Mouse (Mus musculus): ENCODE measurements around the gene Gucd1. TPM values are rescaled to one million over a fixed set of nuclear protein-coding genes. Genes with fewer than 3 reads are reported as not detected.

Gucd1 gene
- polyA plus RNA-seq, 1 experiment from 2014 or later = 25.0 TPM

DNA sequence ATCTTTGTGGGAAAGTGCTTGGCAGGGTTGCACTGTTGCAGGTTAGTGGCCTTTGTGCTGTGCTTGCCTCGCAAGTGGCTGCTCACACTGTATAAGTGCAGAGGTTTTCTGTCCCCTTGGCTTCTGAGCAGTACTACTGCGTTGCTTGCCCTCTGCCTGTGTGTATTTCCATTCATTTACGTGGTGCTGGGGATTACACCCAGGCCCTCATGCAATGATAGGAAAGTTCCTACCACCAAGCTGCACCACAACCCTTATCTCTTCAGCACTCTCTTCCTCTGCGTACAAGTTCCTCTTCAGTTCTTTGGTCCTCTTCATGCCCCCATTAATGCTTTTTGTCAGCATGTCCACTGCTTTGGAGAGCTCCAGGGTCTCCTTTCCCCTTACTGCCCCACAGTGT lies 215.8 kb downstream of the Gucd1 start:
- H3K27ac ChIP-seq = no peak overlapping the region
- no peaks in the 10 kb centered on the region for H3K9me3 ChIP-seq
- 94% methylated on average over 4 of the region's 4 CpGs for WGBS
- H3K36me3 ChIP-seq = peaks cover 43% of the 10 kb centered on the region
- H3K9ac ChIP-seq = no peak overlapping the region
- H3K4me2 ChIP-seq (replicated peaks) = no peak overlapping the region
- no peaks in the 10 kb centered on the region; the same call in 1 of the 2 replicates for H3K4me1 ChIP-seq
- H3K27me3 ChIP-seq (replicated peaks) = no peaks in the 10 kb centered on the region
- ATAC-seq (ENCODE audit: low FRiP score, low read depth) = no peak
- no peak overlapping the region for H3K4me3 ChIP-seq

DNA sequence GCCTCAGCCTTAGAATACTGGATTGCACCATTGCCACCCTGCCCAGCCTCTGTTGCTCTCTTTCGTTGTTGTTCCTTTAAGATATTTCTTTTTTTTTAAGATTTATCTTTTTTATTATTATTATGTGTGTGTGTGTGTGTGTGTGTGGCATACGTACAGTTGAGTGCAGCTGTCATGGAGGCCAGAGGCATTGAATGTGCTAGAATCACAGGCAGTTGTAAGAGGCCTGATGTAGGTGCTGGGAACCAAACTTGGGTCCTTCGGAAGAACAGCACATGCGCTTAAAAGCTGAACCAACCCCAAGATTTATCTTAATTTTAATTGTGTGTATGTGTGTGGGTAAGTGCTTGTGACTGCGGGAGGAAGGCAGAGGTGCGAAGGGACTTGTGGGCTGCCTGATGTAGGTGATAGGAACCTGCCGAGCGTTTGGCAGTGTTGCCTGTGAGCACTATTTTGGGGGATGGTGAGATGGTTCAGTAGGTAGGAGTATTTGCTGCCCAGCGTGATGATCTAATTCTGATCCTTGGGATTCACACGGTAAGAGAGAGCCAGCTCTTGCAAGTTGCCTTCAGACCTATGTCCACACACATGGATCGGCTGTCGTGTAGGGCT lies 216.5 kb downstream of the Gucd1 start:
- Histone ChIP-seq H3K4me2 (replicated peaks) (no peak overlapping the region), H3K27me3 (replicated peaks) (no peaks in the 10 kb centered on the region), H3K36me3 (peaks cover 37% of the 10 kb centered on the region; the same call in 1 of the 2 replicates), H3K9me3 (no peaks in the 10 kb centered on the region), H3K9ac (no peak overlapping the region), H3K27ac (no peak overlapping the region), H3K4me1 (no peaks in the 10 kb centered on the region; the same call in 1 of the 2 replicates), H3K4me3 (no peak overlapping the region)
- ATAC-seq (ENCODE audit: low FRiP score, low read depth) = no peak
- 93% methylated on average over 12 of the region's 12 CpGs for WGBS

Other genes with a start within 250 kb of the Gucd1 start
- 3.5 and 4.1 TPM in 2 replicates for gene Adora2a, start 201.1 kb downstream of the Gucd1 start, polyA plus RNA-seq (2016; fragmentation: Nextera tagmentation; extraction: Ambion mirVana)
- gene Upb1, start 116.9 kb downstream of the Gucd1 start, polyA plus RNA-seq (2016; fragmentation: Nextera tagmentation; extraction: Ambion mirVana) = 0.10 TPM in 1 of 2 replicates, not detected in the other
- 150 and 171 TPM in 2 replicates for gene Snrpd3, start 421 bp downstream of the Gucd1 start, polyA plus RNA-seq (2016; fragmentation: Nextera tagmentation; extraction: Ambion mirVana)
- gene Lrrc75b, start 42.4 kb upstream of the Gucd1 start, polyA plus RNA-seq (2016; fragmentation: Nextera tagmentation; extraction: Ambion mirVana) = 11.8 and 16.7 TPM in 2 replicates
- gene Ggt1, start 43.6 kb upstream of the Gucd1 start, polyA plus RNA-seq (2016; fragmentation: Nextera tagmentation; extraction: Ambion mirVana) = 1.3 and 1.8 TPM in 2 replicates
- 1.1 and 1.6 TPM in 2 replicates for gene Ggt5, start 71.4 kb upstream of the Gucd1 start, polyA plus RNA-seq (2016; fragmentation: Nextera tagmentation; extraction: Ambion mirVana)
- 3.2 and 3.6 TPM in 2 replicates for gene Susd2, start 126.0 kb upstream of the Gucd1 start, polyA plus RNA-seq (2016; fragmentation: Nextera tagmentation; extraction: Ambion mirVana)
- 37.2 and 42.4 TPM in 2 replicates for gene Cabin1, start 246.4 kb upstream of the Gucd1 start, polyA plus RNA-seq (2016; fragmentation: Nextera tagmentation; extraction: Ambion mirVana)

Data from neural tube, embryonic 12.5 days (tissue).